Mouse (Mus musculus) megakaryocyte, embryonic 14.5 days (primary cell): ENCODE data around the gene Fam166a.

Experiments used
- FLI1 ChIP-seq: IDR thresholded peaks from 2 replicates; pipeline ENCODE4 v1.6.1; 2012; ENCODE audit warnings: low read length, inconsistent platforms, mixed read lengths
- GATA1 ChIP-seq: IDR thresholded peaks from 3 replicates; pipeline ENCODE4 v1.6.1; 2012; ENCODE audit warnings: mixed read lengths, low read length, inconsistent platforms, borderline replicate concordance

DNA sequence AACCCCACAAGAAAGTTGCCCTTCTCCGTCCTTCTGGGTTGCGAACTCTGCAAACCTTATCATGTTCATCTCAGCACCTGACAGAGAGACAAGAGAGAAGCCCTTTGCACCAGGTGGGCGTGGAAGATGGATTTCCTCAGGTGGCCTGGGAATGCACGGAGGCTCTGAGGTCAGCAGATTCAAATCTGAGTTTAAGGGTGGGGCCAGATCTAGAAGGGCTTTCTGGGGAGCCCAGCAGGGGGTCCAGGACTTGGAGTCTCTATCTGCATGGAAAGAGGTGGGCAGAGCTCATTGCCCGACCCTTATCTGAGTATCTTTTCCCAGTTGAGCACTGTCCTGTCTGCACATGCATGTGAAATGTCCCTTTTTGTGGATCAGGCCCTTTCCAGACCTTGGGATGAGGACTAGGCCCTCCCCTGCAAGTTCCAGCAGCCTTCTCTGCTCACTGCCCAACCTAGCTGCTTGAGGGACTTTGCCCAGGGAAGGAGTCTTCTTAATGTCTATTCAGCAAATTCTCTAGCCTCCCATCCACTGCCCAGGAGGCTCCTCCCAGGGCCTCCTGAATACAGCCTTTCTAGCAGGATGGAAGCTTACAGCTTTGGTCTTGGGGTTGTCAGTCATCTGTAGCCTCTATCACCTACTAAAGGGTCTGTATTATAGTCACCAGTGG is 16.1 kb downstream of the Fam166a start:
- TF ChIP-seq GATA1, result no peak
- no peak for TF ChIP-seq FLI1
